Mouse (Mus musculus): ENCODE results near the gene Chmp4b. TPM values are rescaled to one million over a fixed set of nuclear protein-coding genes. Genes with fewer than 3 reads are reported as not detected.

The Chmp4b gene
- total and polyA plus RNA-seq, 2 experiments from 2014 or later = 35.9 to 113 TPM

GRCm38 (mm10) chr2:154723473-154723872 lies 72.0 kb downstream of the Chmp4b start:
- DNase-seq (ENCODE audit: low spot score) (no peak), ATAC-seq (no peak)
- Histone ChIP-seq H3K27ac (no peak overlapping the region), H3K9me3 (ENCODE audit: low read length) (no peaks in the 10 kb centered on the region), H3K4me3 (ENCODE audit: low read length) (no peak overlapping the region), H3K27me3 (ENCODE audit: insufficient read depth, low read length) (no peaks in the 10 kb centered on the region), H3K4me2 (ENCODE audit: low read depth, low read length) (no peak overlapping the region), H3K4me1 (ENCODE audit: insufficient read depth, low read length) (no peaks in the 10 kb centered on the region), H3K9ac (replicated peaks; ENCODE audit: low read length) (no peak overlapping the region), H3K36me3 (ENCODE audit: insufficient read depth, low read length) (no peaks in the 10 kb centered on the region)
- no peak for TF ChIP-seq CTCF (IDR thresholded peaks at IDR 0.05; ENCODE audit: low read depth)
- 70% methylated on average over 4 of the region's 4 CpGs for WGBS

- H3K4me1 ChIP-seq (ENCODE audit: insufficient read depth, low read length) = no peaks in the 10 kb centered on the region
- no peak for TF ChIP-seq CTCF (IDR thresholded peaks at IDR 0.05; ENCODE audit: low read depth)
- no peaks in the 10 kb centered on the region for H3K27me3 ChIP-seq (ENCODE audit: insufficient read depth, low read length)
- H3K9me3 ChIP-seq (ENCODE audit: low read length) = no peaks in the 10 kb centered on the region
- WGBS = 74% methylated on average over 3 of the region's 3 CpGs
- no peak for ATAC-seq
- DNase-seq (ENCODE audit: low spot score) = no peak
- no peak overlapping the region for H3K27ac ChIP-seq
- no peak overlapping the region for H3K4me2 ChIP-seq (ENCODE audit: low read depth, low read length)
- no peak overlapping the region for H3K4me3 ChIP-seq (ENCODE audit: low read length)
- no peak overlapping the region for H3K9ac ChIP-seq (replicated peaks; ENCODE audit: low read length)
- no peaks in the 10 kb centered on the region for H3K36me3 ChIP-seq (ENCODE audit: insufficient read depth, low read length)
Measured at GRCm38 (mm10) chr2:154729737-154730136, 78.2 kb downstream of the Chmp4b start.

GRCm38 (mm10) chr2:154730841-154731240 lies 79.3 kb downstream of the Chmp4b start:
- Histone ChIP-seq H3K4me1 (ENCODE audit: insufficient read depth, low read length) (no peaks in the 10 kb centered on the region), H3K36me3 (ENCODE audit: insufficient read depth, low read length) (no peaks in the 10 kb centered on the region), H3K4me2 (ENCODE audit: low read depth, low read length) (no peak overlapping the region), H3K9ac (replicated peaks; ENCODE audit: low read length) (no peak overlapping the region), H3K27ac (no peak overlapping the region), H3K27me3 (ENCODE audit: insufficient read depth, low read length) (no peaks in the 10 kb centered on the region), H3K4me3 (ENCODE audit: low read length) (no peak overlapping the region), H3K9me3 (ENCODE audit: low read length) (no peaks in the 10 kb centered on the region)
- DNase-seq (ENCODE audit: low spot score) (no peak), ATAC-seq (no peak)
- WGBS = 61% methylated on average over 3 of the region's 3 CpGs
- no peak for TF ChIP-seq CTCF (IDR thresholded peaks at IDR 0.05; ENCODE audit: low read depth)

- no peak for DNase-seq (ENCODE audit: low spot score)
- WGBS = 52% methylated on average over 2 of the region's 2 CpGs
Measured at GRCm38 (mm10) chr2:154731916-154732315, 80.4 kb downstream of the Chmp4b start.

GRCm38 (mm10) chr2:154732503-154733141 lies 81.1 kb downstream of the Chmp4b start:
- Histone ChIP-seq H3K27me3 (ENCODE audit: insufficient read depth, low read length) (no peaks in the 10 kb centered on the region), H3K4me3 (ENCODE audit: low read length) (no peak overlapping the region), H3K9me3 (ENCODE audit: low read length) (no peaks in the 10 kb centered on the region), H3K4me2 (ENCODE audit: low read depth, low read length) (no peak overlapping the region), H3K9ac (replicated peaks; ENCODE audit: low read length) (no peak overlapping the region), H3K4me1 (ENCODE audit: insufficient read depth, low read length) (no peaks in the 10 kb centered on the region), H3K36me3 (ENCODE audit: insufficient read depth, low read length) (no peaks in the 10 kb centered on the region), H3K27ac (no peak overlapping the region)
- DNase-seq (ENCODE audit: low spot score) (no peak), ATAC-seq (no peak)
- TF ChIP-seq CTCF (IDR thresholded peaks at IDR 0.05; ENCODE audit: low read depth) = no peak
- 69% methylated on average over 9 of the region's 9 CpGs for WGBS

More at GRCm38 (mm10) chr2:154731916-154732315, 80.4 kb downstream of the Chmp4b start:
- Histone ChIP-seq H3K4me3 (ENCODE audit: low read length) (no peak overlapping the region), H3K9ac (replicated peaks; ENCODE audit: low read length) (no peak overlapping the region), H3K27me3 (ENCODE audit: insufficient read depth, low read length) (no peaks in the 10 kb centered on the region), H3K4me1 (ENCODE audit: insufficient read depth, low read length) (no peaks in the 10 kb centered on the region), H3K4me2 (ENCODE audit: low read depth, low read length) (no peak overlapping the region), H3K36me3 (ENCODE audit: insufficient read depth, low read length) (no peaks in the 10 kb centered on the region), H3K9me3 (ENCODE audit: low read length) (no peaks in the 10 kb centered on the region), H3K27ac (no peak overlapping the region)
- TF ChIP-seq CTCF (IDR thresholded peaks at IDR 0.05; ENCODE audit: low read depth) = no peak
- no peak for ATAC-seq

- H3K27me3 ChIP-seq (ENCODE audit: insufficient read depth, low read length) = no peaks in the 10 kb centered on the region
- DNase-seq (ENCODE audit: low spot score) = no peak
- no peaks in the 10 kb centered on the region for H3K4me1 ChIP-seq (ENCODE audit: insufficient read depth, low read length)
- ATAC-seq = no peak
- H3K9ac ChIP-seq (replicated peaks; ENCODE audit: low read length) = no peak overlapping the region
- no peak overlapping the region for H3K4me3 ChIP-seq (ENCODE audit: low read length)
- H3K9me3 ChIP-seq (ENCODE audit: low read length) = no peaks in the 10 kb centered on the region
- no peak overlapping the region for H3K4me2 ChIP-seq (ENCODE audit: low read depth, low read length)
- H3K27ac ChIP-seq = no peak overlapping the region
- TF ChIP-seq CTCF (IDR thresholded peaks at IDR 0.05; ENCODE audit: low read depth) = no peak
- no peaks in the 10 kb centered on the region for H3K36me3 ChIP-seq (ENCODE audit: insufficient read depth, low read length)
- 54% methylated on average over 9 of the region's 9 CpGs for WGBS
Measured at GRCm38 (mm10) chr2:154734977-154735376, 83.5 kb downstream of the Chmp4b start.

GRCm38 (mm10) chr2:154735416-154735815 lies 83.9 kb downstream of the Chmp4b start:
- no peaks in the 10 kb centered on the region for H3K4me1 ChIP-seq (ENCODE audit: insufficient read depth, low read length)
- ATAC-seq (no peak), DNase-seq (ENCODE audit: low spot score) (no peak)
- no peak overlapping the region for H3K4me2 ChIP-seq (ENCODE audit: low read depth, low read length)
- no peaks in the 10 kb centered on the region for H3K9me3 ChIP-seq (ENCODE audit: low read length)
- no peak for TF ChIP-seq CTCF (IDR thresholded peaks at IDR 0.05; ENCODE audit: low read depth)
- no peak overlapping the region for H3K9ac ChIP-seq (replicated peaks; ENCODE audit: low read length)
- WGBS = 48% methylated on average over 7 of the region's 7 CpGs
- H3K36me3 ChIP-seq (ENCODE audit: insufficient read depth, low read length) = no peaks in the 10 kb centered on the region
- no peak overlapping the region for H3K4me3 ChIP-seq (ENCODE audit: low read length)
- no peak overlapping the region for H3K27ac ChIP-seq
- no peaks in the 10 kb centered on the region for H3K27me3 ChIP-seq (ENCODE audit: insufficient read depth, low read length)

Measured in hindbrain, postnatal 0 days (tissue).